Mouse (Mus musculus) kidney, adult 2 months (tissue): ENCODE data around the gene Relch. TPM values are rescaled to one million over a fixed set of nuclear protein-coding genes. Genes with fewer than 3 reads are reported as not detected.

Experiments used
- DNase-seq: peaks from one replicate; pipeline ENCODE4 v3.0.0; 2021
- H3K27ac ChIP-seq: fragments of 200-500 bp; 2 replicates; pipeline ENCODE4 v1.5.1; 2012; ENCODE audit warnings: low read depth, low read length, control low read depth, inconsistent platforms; ENCODE audit not compliant: insufficient read depth
- H3K27me3 ChIP-seq: fragments of 200-500 bp; replicated peaks from 2 replicates; pipeline ENCODE4 v1.6.1; 2012; ENCODE audit warnings: mild to moderate bottlenecking, moderate library complexity, low read length, inconsistent platforms; ENCODE audit not compliant: control insufficient read depth, insufficient read depth
- H3K36me3 ChIP-seq: fragments of 200-500 bp; 2 replicates; pipeline ENCODE4 v1.6.1; 2012; ENCODE audit warnings: mild to moderate bottlenecking, moderate library complexity, low read length, inconsistent platforms; ENCODE audit not compliant: control insufficient read depth, insufficient read depth
- H3K4me1 ChIP-seq: fragments of 200-500 bp; 2 replicates; pipeline ENCODE4 v1.6.1; 2011; ENCODE audit warnings: low read length; ENCODE audit not compliant: control insufficient read depth, insufficient read depth
- H3K4me3 ChIP-seq: fragments of 200-500 bp; 2 replicates; pipeline ENCODE4 v1.5.1; 2011; ENCODE audit warnings: mild to moderate bottlenecking, low read depth, low read length, control low read depth; ENCODE audit not compliant: insufficient read depth
- CTCF ChIP-seq: fragments of 200-500 bp; conservative IDR thresholded peaks from 2 replicates; pipeline ENCODE4 v1.5.1; 2011; ENCODE audit warnings: low read depth, mild to moderate bottlenecking, control low read depth, low read length, moderate library complexity, mixed read lengths; ENCODE audit not compliant: insufficient read depth, insufficient read length
- POLR2A ChIP-seq: fragments of 200-500 bp; IDR thresholded peaks from one replicate; pipeline ENCODE4 v1.6.1; 2011; ENCODE audit warnings: low read depth, low read length, control low read depth
- WGBS: fragments of 180-500 bp; shearing (Covaris S2); methylation state at CpG from one replicate; pipeline ENCODE4 v1.1.7; 2018; 5-methylcytosine and 5-hydroxymethylcytosine counted together
- polyA plus RNA-seq: library from polyadenylated mRNA; depleted of rRNA; stranded (reverse); fragments of >200 nt; gene quantifications from 2 replicates; pipeline ENCODE4 v1.2.3, GENCODE M21; 2012; rRNA removed

Relch gene
- polyA plus RNA-seq, 1 experiment: 14.3 TPM

- WGBS: 45% methylated on average over 6 of the region's 6 CpGs
- H3K4me3 ChIP-seq: no peak overlapping the region
- H3K27me3 ChIP-seq: no peaks in the 10 kb centered on the region
- H3K36me3 ChIP-seq: no peaks in the 10 kb centered on the region
- H3K4me1 ChIP-seq: peaks cover 2% of the 10 kb centered on the region; the same call in 1 of the 2 replicates
- peak; percentile 32 for DNase-seq
- no peak overlapping the region for H3K27ac ChIP-seq
- TF ChIP-seq CTCF: no peak
Observed at GRCm38 (mm10) chr1:105794670-105795069, 131.0 kb downstream of the Relch start.

DNA sequence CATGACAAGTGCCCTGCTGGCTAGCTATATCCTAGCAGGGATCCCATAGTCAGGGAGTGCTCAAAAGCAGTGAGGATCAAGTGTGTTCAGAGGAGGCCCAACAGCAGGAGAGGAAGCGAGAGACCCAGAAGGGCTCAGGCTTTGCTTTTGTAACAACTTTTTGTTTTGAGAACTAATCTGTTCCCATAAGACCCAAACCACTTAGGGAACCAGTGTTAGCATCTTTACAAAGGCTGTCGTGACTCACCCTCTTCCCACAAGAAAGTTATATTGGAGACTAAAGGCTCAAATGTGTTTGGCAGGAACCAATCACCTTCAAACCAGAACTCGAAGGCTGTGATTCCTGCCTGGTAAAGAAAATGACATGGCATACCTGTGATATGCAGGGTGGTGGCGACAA, 132.0 kb downstream of the Relch start:
- Histone ChIP-seq H3K27me3 (no peaks in the 10 kb centered on the region), H3K4me1 (peaks cover under 1% of the 10 kb centered on the region; the same call in 1 of the 2 replicates), H3K4me3 (no peak overlapping the region), H3K36me3 (no peaks in the 10 kb centered on the region), H3K27ac (no peak overlapping the region)
- TF ChIP-seq POLR2A: no peak
- TF ChIP-seq CTCF: no peak
- 93% methylated on average over 4 of the region's 4 CpGs for WGBS
- no peak for DNase-seq

DNA sequence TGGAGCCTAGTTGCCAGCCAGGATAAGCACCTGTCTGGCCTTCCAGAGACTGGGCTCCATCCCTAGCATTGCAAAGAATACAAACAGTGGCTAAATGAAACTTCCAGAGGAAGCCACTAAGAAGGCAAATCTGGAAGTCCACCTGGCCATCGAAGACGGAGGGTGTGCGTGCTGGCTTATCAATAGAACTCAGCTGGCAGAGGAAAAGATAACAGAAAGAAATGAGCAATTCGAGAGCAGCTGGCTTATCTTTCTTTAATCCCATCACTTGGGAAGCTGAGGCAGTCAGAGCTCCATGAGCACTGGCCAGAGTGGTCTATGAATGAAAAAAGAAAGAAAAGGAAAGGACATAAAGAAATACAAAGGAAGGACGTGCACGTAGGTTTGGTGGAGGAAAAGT, 136.9 kb downstream of the Relch start:
- 96% methylated on average over 6 of the region's 6 CpGs for WGBS
- Histone ChIP-seq H3K27ac (no peak overlapping the region), H3K4me3 (no peak overlapping the region), H3K4me1 (no peaks in the 10 kb centered on the region), H3K27me3 (no peaks in the 10 kb centered on the region), H3K36me3 (no peaks in the 10 kb centered on the region)
- TF ChIP-seq CTCF (no peak), POLR2A (no peak)
- DNase-seq: no peak

DNA sequence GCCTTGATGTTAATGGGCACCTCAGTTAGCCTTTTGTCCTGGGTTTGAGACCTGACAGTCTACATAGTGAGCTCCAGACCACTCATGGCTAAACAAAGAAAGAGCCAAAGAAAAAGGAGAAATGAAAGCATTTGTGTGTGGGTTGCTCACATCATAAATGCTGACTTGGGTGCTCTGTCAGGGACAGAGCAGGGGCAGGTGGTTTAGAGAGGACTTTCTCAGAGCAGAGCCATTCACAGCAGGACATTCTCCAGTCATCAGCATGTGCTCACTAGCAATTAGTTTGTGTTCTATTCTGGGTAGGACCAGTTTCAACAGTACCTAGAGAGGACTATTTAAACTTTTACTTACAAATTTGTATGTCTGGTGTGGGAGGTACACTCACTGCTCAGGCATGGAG, 137.6 kb downstream of the Relch start:
- no peak for DNase-seq
- no peak overlapping the region for H3K27ac ChIP-seq
- no peak overlapping the region for H3K4me3 ChIP-seq
- TF ChIP-seq POLR2A (no peak), CTCF (no peak)
- H3K36me3 ChIP-seq: no peaks in the 10 kb centered on the region
- no peaks in the 10 kb centered on the region for H3K27me3 ChIP-seq
- H3K4me1 ChIP-seq: no peaks in the 10 kb centered on the region

GRCm38 (mm10) chr1:105802941-105803340, 139.3 kb downstream of the Relch start:
- no peaks in the 10 kb centered on the region for H3K4me1 ChIP-seq
- H3K36me3 ChIP-seq: no peaks in the 10 kb centered on the region
- H3K27ac ChIP-seq: no peak overlapping the region
- 65% methylated on average over 6 of the region's 6 CpGs for WGBS
- TF ChIP-seq POLR2A: no peak
- no peak for TF ChIP-seq CTCF
- DNase-seq: no peak
- no peak overlapping the region for H3K4me3 ChIP-seq
- H3K27me3 ChIP-seq: no peaks in the 10 kb centered on the region

GRCm38 (mm10) chr1:105804285-105804684, 140.6 kb downstream of the Relch start:
- Histone ChIP-seq H3K27ac (no peak overlapping the region), H3K4me1 (no peaks in the 10 kb centered on the region), H3K27me3 (no peaks in the 10 kb centered on the region), H3K4me3 (no peak overlapping the region), H3K36me3 (no peaks in the 10 kb centered on the region)
- DNase-seq: no peak
- 83% methylated on average over 3 of the region's 3 CpGs for WGBS
- TF ChIP-seq CTCF (no peak), POLR2A (no peak)

Other genes with a start within 250 kb of the Relch start
- gene Pign, start 184 bp upstream of the Relch start, polyA plus RNA-seq: 18.6 and 23.3 TPM in 2 replicates
- 2.6 and 3.0 TPM in 2 replicates for gene Tnfrsf11a, start 116.9 kb downstream of the Relch start, polyA plus RNA-seq